Mouse (Mus musculus) E14TG2a.4 (cell line): ENCODE measurements around the gene Tbl1x.

Experiments used
- H3K27me3 ChIP-seq: 2 replicates; pipeline ENCODE4 v1.6.1; 2014; ENCODE audit warnings: low read length, control low read depth; ENCODE audit not compliant: insufficient read depth
- H3K36me3 ChIP-seq: 2 replicates; pipeline ENCODE4 v1.6.1; 2014; ENCODE audit warnings: low read length, control low read depth; ENCODE audit not compliant: insufficient read depth
- H3K4me1 ChIP-seq: replicated peaks from 2 replicates; pipeline ENCODE4 v1.6.1; 2014; ENCODE audit warnings: low read depth, low read length, control low read depth
- H3K4me3 ChIP-seq: replicated peaks from 2 replicates; pipeline ENCODE4 v1.5.1; 2014; ENCODE audit warnings: mild to moderate bottlenecking, low read length
- H3K9me3 ChIP-seq: 2 replicates; pipeline ENCODE4 v1.6.1; 2014; ENCODE audit warnings: low read length, control low read depth
- CTCF ChIP-seq: conservative IDR thresholded peaks from 2 replicates; pipeline ENCODE4 v1.5.1; 2014; ENCODE audit warnings: low read length
- NANOG ChIP-seq: IDR thresholded peaks from 2 replicates; pipeline ENCODE4 v1.6.1; 2014; ENCODE audit warnings: borderline replicate concordance, low read length, mixed read lengths
- POU5F1 ChIP-seq: IDR thresholded peaks from 2 replicates; pipeline ENCODE4 v1.6.1; 2014; ENCODE audit warnings: low read length, borderline replicate concordance

The Tbl1x gene

GRCm38 (mm10) chrX:77551306-77551705 lies 40.5 kb downstream of the Tbl1x start:
- TF ChIP-seq NANOG (no peak), POU5F1 (no peak), CTCF (no peak)
- no peaks in the 10 kb centered on the region for H3K36me3 ChIP-seq
- no peak overlapping the region for H3K4me3 ChIP-seq
- no peaks in the 10 kb centered on the region for H3K9me3 ChIP-seq
- peaks cover 16% of the 10 kb centered on the region for H3K4me1 ChIP-seq
- H3K27me3 ChIP-seq = no peaks in the 10 kb centered on the region

- no peak for TF ChIP-seq CTCF
- TF ChIP-seq POU5F1 = no peak
- TF ChIP-seq NANOG = no peak
- Histone ChIP-seq H3K4me1 (peaks cover 9% of the 10 kb centered on the region), H3K27me3 (no peaks in the 10 kb centered on the region), H3K9me3 (no peaks in the 10 kb centered on the region), H3K36me3 (no peaks in the 10 kb centered on the region), H3K4me3 (no peak overlapping the region)
These were observed 41.3 kb downstream of the Tbl1x start for GRCm38 (mm10) chrX:77552088-77552487.

GRCm38 (mm10) chrX:77555985-77556384 lies 45.2 kb downstream of the Tbl1x start:
- TF ChIP-seq POU5F1 = no peak
- no peak for TF ChIP-seq NANOG
- no peak for TF ChIP-seq CTCF
- H3K9me3 ChIP-seq = peaks cover 23% of the 10 kb centered on the region
- peaks cover 7% of the 10 kb centered on the region; the same call in 1 of the 2 replicates for H3K36me3 ChIP-seq
- H3K27me3 ChIP-seq = no peaks in the 10 kb centered on the region
- H3K4me3 ChIP-seq = no peak overlapping the region
- H3K4me1 ChIP-seq = no peaks in the 10 kb centered on the region; the same call in 1 of the 2 replicates

- Histone ChIP-seq H3K9me3 (peaks cover 55% of the 10 kb centered on the region), H3K27me3 (no peaks in the 10 kb centered on the region), H3K4me3 (no peak overlapping the region), H3K36me3 (peaks cover 16% of the 10 kb centered on the region), H3K4me1 (no peaks in the 10 kb centered on the region)
- TF ChIP-seq POU5F1 (no peak), NANOG (no peak), CTCF (no peak)
These were observed 48.5 kb downstream of the Tbl1x start for GRCm38 (mm10) chrX:77559199-77559881.

- TF ChIP-seq NANOG = no peak
- TF ChIP-seq CTCF = no peak
- no peak for TF ChIP-seq POU5F1
- Histone ChIP-seq H3K4me3 (no peak overlapping the region), H3K27me3 (no peaks in the 10 kb centered on the region), H3K4me1 (peaks cover 4% of the 10 kb centered on the region), H3K9me3 (peaks cover 84% of the 10 kb centered on the region), H3K36me3 (peaks cover 20% of the 10 kb centered on the region)
These were observed 52.8 kb downstream of the Tbl1x start for GRCm38 (mm10) chrX:77563616-77564015.

GRCm38 (mm10) chrX:77566739-77567138 lies 55.9 kb downstream of the Tbl1x start:
- 0 out of 2 replicates have a peak, but pooled peaks cover 4% of the 10 kb centered on the region for H3K27me3 ChIP-seq
- peaks cover 9% of the 10 kb centered on the region; the same call in 1 of the 2 replicates for H3K36me3 ChIP-seq
- TF ChIP-seq CTCF (no peak), NANOG (no peak), POU5F1 (no peak)
- peaks cover 7% of the 10 kb centered on the region for H3K4me1 ChIP-seq
- H3K4me3 ChIP-seq = no peak overlapping the region
- peaks cover 56% of the 10 kb centered on the region for H3K9me3 ChIP-seq

GRCm38 (mm10) chrX:77568013-77568412 lies 57.2 kb downstream of the Tbl1x start:
- H3K9me3 ChIP-seq = peaks cover 45% of the 10 kb centered on the region
- H3K36me3 ChIP-seq = peaks cover 9% of the 10 kb centered on the region; the same call in 1 of the 2 replicates
- no peak overlapping the region for H3K4me3 ChIP-seq
- H3K4me1 ChIP-seq = peaks cover 7% of the 10 kb centered on the region
- TF ChIP-seq POU5F1 (no peak), CTCF (no peak), NANOG (peak; percentile 75; the same call in 1 of the 2 replicates)
- 0 out of 2 replicates have a peak, but pooled peaks cover 4% of the 10 kb centered on the region for H3K27me3 ChIP-seq

GRCm38 (mm10) chrX:77573743-77574142 lies 62.9 kb downstream of the Tbl1x start:
- no peaks in the 10 kb centered on the region for H3K36me3 ChIP-seq
- peaks cover 2% of the 10 kb centered on the region; the same call in 1 of the 2 replicates for H3K9me3 ChIP-seq
- 0 out of 2 replicates have a peak, but pooled peaks cover 4% of the 10 kb centered on the region for H3K27me3 ChIP-seq
- TF ChIP-seq POU5F1 = no peak
- no peak for TF ChIP-seq CTCF
- TF ChIP-seq NANOG = no peak
- H3K4me1 ChIP-seq = peaks cover 2% of the 10 kb centered on the region
- no peak overlapping the region for H3K4me3 ChIP-seq

- no peak for TF ChIP-seq POU5F1
- H3K4me1 ChIP-seq = no peaks in the 10 kb centered on the region
- no peak overlapping the region for H3K4me3 ChIP-seq
- H3K9me3 ChIP-seq = peaks cover 10% of the 10 kb centered on the region
- H3K36me3 ChIP-seq = no peaks in the 10 kb centered on the region
- no peaks in the 10 kb centered on the region for H3K27me3 ChIP-seq
These were observed 66.3 kb downstream of the Tbl1x start for GRCm38 (mm10) chrX:77577108-77577507.
